Mouse (Mus musculus) MEL (cell line): ENCODE measurements around the gene Efcc1.

Experiments used
- CHD1 ChIP-seq: IDR thresholded peaks from 2 replicates; pipeline ENCODE4 v1.6.1; 2012; ENCODE audit warnings: low read depth, mild to moderate bottlenecking, inconsistent platforms, low read length, improper control_type of control experiment
- CTCF ChIP-seq, 3 experiments: IDR thresholded peaks in 2 of 3; conservative IDR thresholded peaks in 1 of 3; 2 replicates each; pipeline ENCODE4 v1.5.1; 2011 to 2012; ENCODE audit warnings: low read length in 3 of 3, low read depth in 2 of 3, mild to moderate bottlenecking in 2 of 3, improper control_type of control experiment in 1 of 3, inconsistent platforms in 1 of 3, mixed read lengths in 1 of 3, moderate library complexity in 1 of 3; ENCODE audit not compliant: control insufficient read depth in 1 of 3, insufficient read depth in 1 of 3, poor library complexity in 1 of 3, severe bottlenecking in 1 of 3
- ELF1 ChIP-seq: IDR thresholded peaks from 2 replicates; pipeline ENCODE4 v1.6.1; 2014; ENCODE audit warnings: low read depth, mild to moderate bottlenecking, inconsistent platforms, low read length, improper control_type of control experiment, moderate library complexity
- EP300 ChIP-seq, 2 experiments: IDR thresholded peaks; 2 replicates each; pipeline ENCODE4 v1.6.1; 2011; ENCODE audit warnings: improper control_type of control experiment in 2 of 2, low read length in 2 of 2, low read depth in 1 of 2, mild to moderate bottlenecking in 1 of 2
- ETS1 ChIP-seq: IDR thresholded peaks from 2 replicates; pipeline ENCODE4 v1.6.1; 2012; ENCODE audit warnings: low read depth, mild to moderate bottlenecking, inconsistent platforms, low read length, improper control_type of control experiment, moderate library complexity
- GABPA ChIP-seq: IDR thresholded peaks from 2 replicates; pipeline ENCODE4 v1.6.1; 2012; ENCODE audit warnings: low read depth, mild to moderate bottlenecking, inconsistent platforms, low read length, improper control_type of control experiment, moderate library complexity
- GATA1 ChIP-seq: IDR thresholded peaks from 2 replicates; pipeline ENCODE4 v1.6.1; 2011; ENCODE audit warnings: low read depth, low read length, improper control_type of control experiment
- HCFC1 ChIP-seq: IDR thresholded peaks from 2 replicates; pipeline ENCODE4 v1.6.1; 2012; ENCODE audit warnings: low read depth, mild to moderate bottlenecking, inconsistent platforms, low read length, improper control_type of control experiment, moderate library complexity
- MAX ChIP-seq: IDR thresholded peaks from 2 replicates; pipeline ENCODE4 v1.6.1; 2011; ENCODE audit warnings: low read length, improper control_type of control experiment
- MXI1 ChIP-seq: IDR thresholded peaks from 2 replicates; pipeline ENCODE4 v1.6.1; 2011; ENCODE audit warnings: mild to moderate bottlenecking, low read depth, low read length, improper control_type of control experiment
- NRF1 ChIP-seq: IDR thresholded peaks from 2 replicates; pipeline ENCODE4 v1.6.1; 2014; ENCODE audit warnings: low read depth, mild to moderate bottlenecking, inconsistent platforms, low read length, improper control_type of control experiment, moderate library complexity; ENCODE audit not compliant: poor library complexity, insufficient read depth, severe bottlenecking
- POLR2A ChIP-seq, 2 experiments: IDR thresholded peaks; 2 replicates each; pipeline ENCODE4 v1.6.1; 2011 to 2012; ENCODE audit warnings: low read length in 2 of 2, mild to moderate bottlenecking in 2 of 2, control low read depth in 1 of 2, improper control_type of control experiment in 1 of 2, low read depth in 1 of 2, moderate library complexity in 1 of 2; ENCODE audit not compliant: control insufficient read depth in 1 of 2, insufficient read depth in 1 of 2, poor library complexity in 1 of 2
- POLR2AphosphoS2 ChIP-seq: IDR thresholded peaks from 2 replicates; pipeline ENCODE4 v1.6.1; 2011; ENCODE audit warnings: low read length, improper control_type of control experiment
- ZKSCAN1 ChIP-seq: IDR thresholded peaks from 2 replicates; pipeline ENCODE4 v1.6.1; 2012; ENCODE audit warnings: low read depth, mild to moderate bottlenecking, inconsistent platforms, low read length, improper control_type of control experiment, moderate library complexity

- TF ChIP-seq GABPA: no peak
- no peak for TF ChIP-seq HCFC1
- TF ChIP-seq ETS1: no peak
- TF ChIP-seq POLR2A (IDR thresholded peaks at IDR 0.05; ENCODE audit: control insufficient read depth in 1 of 2, insufficient read depth in 1 of 2, low read depth in 1 of 2, low read length in 2 of 2, poor library complexity in 1 of 2): no peak
- no peak for TF ChIP-seq ELF1
- peak in 1 of 3 experiments; percentile 6; a peak in 1 of 6 replicates for TF ChIP-seq CTCF (IDR thresholded peaks at IDR 0.05 in 2 of 3, conservative IDR thresholded peaks at IDR 0.05 in 1 of 3; ENCODE audit: control insufficient read depth in 1 of 3, insufficient read depth in 1 of 3, low read depth in 2 of 3, low read length in 3 of 3, poor library complexity in 1 of 3, severe bottlenecking in 1 of 3)
- no peak for TF ChIP-seq ZKSCAN1
- no peak for TF ChIP-seq MXI1
- TF ChIP-seq GATA1: no peak
- TF ChIP-seq CHD1: no peak
- TF ChIP-seq EP300 (IDR thresholded peaks at IDR 0.05; ENCODE audit: low read depth in 1 of 2, low read length in 2 of 2): no peak
- no peak for TF ChIP-seq POLR2AphosphoS2
- no peak for TF ChIP-seq MAX
- TF ChIP-seq NRF1: no peak
Measured at GRCm38 (mm10) chr6:87779174-87780165, 48.8 kb downstream of the Efcc1 start.
